Mouse (Mus musculus) testis, adult 2 months (tissue): ENCODE results near the gene Fgr. TPM values are rescaled to one million over a fixed set of nuclear protein-coding genes. Genes with fewer than 3 reads are reported as not detected.

ENCODE experiments used
- H3K27ac ChIP-seq: fragments of 200-500 bp; 2 replicates; pipeline ENCODE4 v1.5.1; 2012; ENCODE audit warnings: low read depth, low read length; ENCODE audit not compliant: control insufficient read depth, insufficient read depth
- H3K27me3 ChIP-seq: fragments of 200-500 bp; 2 replicates; pipeline ENCODE4 v1.6.1; 2012; ENCODE audit warnings: mild to moderate bottlenecking, low read length, moderate library complexity; ENCODE audit not compliant: control insufficient read depth, insufficient read depth
- H3K36me3 ChIP-seq: fragments of 200-500 bp; 2 replicates; pipeline ENCODE4 v1.6.1; 2012; ENCODE audit warnings: mild to moderate bottlenecking, low read length; ENCODE audit not compliant: control insufficient read depth, insufficient read depth
- H3K4me1 ChIP-seq: fragments of 200-500 bp; 2 replicates; pipeline ENCODE4 v1.6.1; 2012; ENCODE audit warnings: low read length; ENCODE audit not compliant: control insufficient read depth, insufficient read depth
- H3K4me3 ChIP-seq: fragments of 200-500 bp; 2 replicates; pipeline ENCODE4 v1.5.1; 2012; ENCODE audit warnings: low read depth, mild to moderate bottlenecking, low read length, moderate library complexity, mixed read lengths; ENCODE audit not compliant: control insufficient read depth
- CTCF ChIP-seq: fragments of 200-500 bp; IDR thresholded peaks from 2 replicates; pipeline ENCODE4 v1.5.1; 2012; ENCODE audit warnings: low read depth, mild to moderate bottlenecking, inconsistent platforms, low read length, moderate library complexity; ENCODE audit not compliant: control insufficient read depth, insufficient read depth, insufficient replicate concordance
- POLR2A ChIP-seq: fragments of 200-500 bp; IDR thresholded peaks from 2 replicates; pipeline ENCODE4 v1.6.1; 2012; ENCODE audit warnings: low read depth, mild to moderate bottlenecking, inconsistent platforms, low read length, moderate library complexity; ENCODE audit not compliant: control insufficient read depth
- polyA plus RNA-seq: library from polyadenylated mRNA; depleted of rRNA; stranded (reverse); fragments of >200 nt; gene quantifications from 2 replicates; pipeline ENCODE4 v1.2.3, GENCODE M21; 2012

Fgr gene
- polyA plus RNA-seq, 1 experiment = 0.85 TPM

DNA sequence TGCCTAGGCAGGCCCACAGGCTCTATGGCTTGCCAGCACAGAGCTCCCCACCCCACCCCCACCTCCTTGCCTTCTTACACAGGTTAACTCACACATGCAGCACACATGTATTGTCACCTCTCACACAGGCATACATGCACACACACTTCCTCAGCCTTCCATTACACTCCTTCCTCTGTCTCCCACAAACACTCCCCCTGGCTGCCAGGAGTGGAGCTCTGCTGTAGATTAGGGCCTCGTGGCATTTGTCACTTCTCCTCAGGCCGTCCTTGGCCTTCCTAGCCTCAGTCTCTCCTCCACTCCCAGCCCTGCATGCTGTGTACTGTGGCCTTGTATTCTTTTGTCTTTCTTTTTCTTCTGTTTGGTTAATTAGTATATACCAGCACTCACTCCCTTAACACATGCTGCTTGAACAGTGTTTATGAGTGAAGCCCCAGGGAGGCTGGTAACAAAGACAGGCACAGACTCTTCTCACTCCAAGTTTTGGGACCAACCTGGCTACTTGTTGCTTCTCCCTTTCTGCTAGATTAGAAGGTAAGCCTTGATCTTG lies 53.0 kb downstream of the Fgr start:
- peak; percentile 23; the same call in 1 of the 2 replicates for TF ChIP-seq CTCF
- TF ChIP-seq POLR2A = no peak
- Histone ChIP-seq H3K4me1 (peaks cover 5% of the 10 kb centered on the region), H3K27me3 (no peaks in the 10 kb centered on the region), H3K4me3 (no peak overlapping the region), H3K27ac (peak overlapping the region; percentile 34), H3K36me3 (no peaks in the 10 kb centered on the region)

DNA sequence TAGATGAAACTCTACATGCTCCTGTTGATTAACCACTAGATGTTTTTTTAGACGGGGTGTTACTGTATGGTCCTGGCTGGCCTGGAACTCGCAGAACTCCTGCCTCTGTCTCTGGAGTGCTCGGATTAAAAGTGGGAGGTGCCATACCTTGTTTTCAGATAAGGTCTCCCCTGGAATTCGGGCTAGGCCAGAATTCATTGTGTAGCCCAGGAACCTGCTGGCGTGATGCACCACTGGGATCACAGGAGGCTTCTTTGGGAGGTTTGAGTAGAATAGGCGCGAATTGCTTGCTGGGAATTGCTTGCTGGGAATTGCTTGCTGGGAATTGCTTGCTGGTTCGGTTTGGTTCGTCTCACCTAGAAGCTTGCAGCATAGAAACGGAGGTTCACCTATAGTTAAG lies 53.8 kb downstream of the Fgr start:
- peaks cover 5% of the 10 kb centered on the region for H3K4me1 ChIP-seq

GRCm38 (mm10) chr4:133028193-133028592 lies 54.3 kb downstream of the Fgr start:
- Histone ChIP-seq H3K27me3 (no peaks in the 10 kb centered on the region), H3K36me3 (no peaks in the 10 kb centered on the region), H3K27ac (no peak overlapping the region), H3K4me1 (peaks cover 5% of the 10 kb centered on the region), H3K4me3 (no peak overlapping the region)
- no peak for TF ChIP-seq CTCF
- TF ChIP-seq POLR2A = no peak

More for the DNA sequence above, 53.8 kb downstream of the Fgr start:
- Histone ChIP-seq H3K27me3 (no peaks in the 10 kb centered on the region), H3K4me3 (no peak overlapping the region), H3K36me3 (no peaks in the 10 kb centered on the region), H3K27ac (no peak overlapping the region)
- TF ChIP-seq CTCF (no peak), POLR2A (no peak)

- no peaks in the 10 kb centered on the region for H3K36me3 ChIP-seq
- no peak overlapping the region for H3K4me3 ChIP-seq
- TF ChIP-seq POLR2A = no peak
- TF ChIP-seq CTCF = no peak
- no peaks in the 10 kb centered on the region for H3K27me3 ChIP-seq
- H3K27ac ChIP-seq = no peak overlapping the region
- peaks cover 5% of the 10 kb centered on the region for H3K4me1 ChIP-seq
Observed at GRCm38 (mm10) chr4:133028875-133029274, 55.0 kb downstream of the Fgr start.

DNA sequence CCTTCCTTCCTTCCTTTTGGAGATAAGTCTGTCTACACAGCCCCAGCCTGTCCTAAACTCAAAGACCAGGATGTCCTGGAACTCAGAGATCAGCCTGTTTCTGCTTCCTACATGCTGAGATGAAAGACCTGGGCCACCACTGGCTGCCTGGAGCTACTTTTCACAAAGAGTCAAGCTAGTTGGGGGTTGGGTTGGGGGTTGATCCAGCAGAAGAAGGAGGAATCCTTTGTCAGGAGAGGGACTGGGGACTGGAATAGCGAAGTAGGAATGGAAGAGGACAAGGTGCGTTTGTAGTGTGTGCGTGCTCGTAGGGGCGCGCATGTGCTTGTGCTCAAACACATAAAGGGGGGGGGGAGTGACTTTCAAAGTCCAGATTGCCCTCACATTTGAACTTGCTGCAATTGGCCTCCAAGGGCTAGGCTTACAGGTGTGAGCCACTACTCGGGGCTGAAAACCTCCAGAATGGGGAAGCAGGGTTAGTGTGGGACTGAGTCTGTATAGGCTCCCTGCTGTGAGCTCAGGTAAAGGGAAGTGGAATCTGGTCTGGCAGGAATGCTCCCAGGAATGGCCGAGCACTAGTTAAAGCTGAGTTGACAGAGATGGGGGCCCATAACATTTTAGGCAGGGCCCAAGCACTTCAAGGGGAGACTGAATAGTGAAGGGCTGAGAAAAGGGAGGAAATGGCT lies 58.7 kb downstream of the Fgr start:
- Histone ChIP-seq H3K27me3 (no peaks in the 10 kb centered on the region), H3K4me1 (peaks cover 9% of the 10 kb centered on the region), H3K4me3 (no peak overlapping the region), H3K36me3 (no peaks in the 10 kb centered on the region), H3K27ac (no peak overlapping the region)
- no peak for TF ChIP-seq POLR2A
- TF ChIP-seq CTCF = no peak

- Histone ChIP-seq H3K4me1 (peaks cover 16% of the 10 kb centered on the region), H3K27me3 (no peaks in the 10 kb centered on the region), H3K4me3 (no peak overlapping the region), H3K27ac (no peak overlapping the region; the same call in 1 of the 2 replicates), H3K36me3 (no peaks in the 10 kb centered on the region)
- TF ChIP-seq POLR2A (no peak), CTCF (no peak)
Observed at GRCm38 (mm10) chr4:133034478-133034877, 60.6 kb downstream of the Fgr start.

DNA sequence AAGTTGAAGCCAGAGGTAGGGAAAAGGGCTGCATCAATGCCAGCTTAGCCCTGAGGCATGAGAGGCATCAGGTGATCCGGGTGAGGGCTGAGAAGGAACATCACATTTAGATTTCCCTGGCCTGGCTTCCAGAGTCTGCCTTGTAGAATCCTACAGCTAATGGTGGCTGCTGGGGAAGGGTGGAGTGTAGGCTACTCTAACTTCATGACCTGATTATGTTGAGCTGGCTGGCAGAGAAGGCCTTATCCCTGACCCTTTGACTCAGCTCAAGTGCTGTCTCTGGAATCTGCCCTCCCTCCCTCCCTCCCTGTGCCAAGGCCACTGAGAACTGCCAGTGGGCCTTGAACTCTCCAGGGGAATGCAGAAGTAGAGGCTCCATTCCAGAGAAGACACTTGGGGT lies 61.6 kb downstream of the Fgr start:
- Histone ChIP-seq H3K4me3 (no peak overlapping the region), H3K4me1 (peaks cover 18% of the 10 kb centered on the region), H3K36me3 (no peaks in the 10 kb centered on the region), H3K27ac (peak overlapping the region; percentile 52; the same call in 1 of the 2 replicates), H3K27me3 (no peaks in the 10 kb centered on the region)
- no peak for TF ChIP-seq POLR2A
- TF ChIP-seq CTCF = no peak

DNA sequence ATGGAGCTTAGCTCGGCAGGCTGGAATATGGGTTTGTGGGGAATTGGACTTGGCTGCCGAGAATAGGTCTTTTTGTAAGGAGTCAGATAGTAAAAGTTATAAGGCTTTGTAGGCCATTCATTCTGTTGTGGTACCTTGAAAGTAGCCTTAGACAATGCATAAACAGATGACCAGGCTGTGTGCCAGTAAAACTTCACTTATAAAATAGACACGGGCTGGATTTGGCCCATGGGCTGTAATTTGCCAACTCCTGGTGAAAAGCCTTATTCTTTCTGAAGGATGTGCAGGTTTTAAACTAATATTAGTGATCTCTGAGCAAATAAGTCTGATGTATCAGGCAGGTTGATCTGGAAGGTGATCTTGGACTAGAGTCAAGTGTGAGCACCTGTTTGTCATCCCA lies 62.1 kb downstream of the Fgr start:
- Histone ChIP-seq H3K27me3 (no peaks in the 10 kb centered on the region), H3K4me3 (no peak overlapping the region), H3K27ac (no peak overlapping the region), H3K36me3 (no peaks in the 10 kb centered on the region), H3K4me1 (peaks cover 23% of the 10 kb centered on the region)
- TF ChIP-seq CTCF = no peak
- no peak for TF ChIP-seq POLR2A
